Mouse (Mus musculus): ENCODE data around the gene B3galt2. TPM values are rescaled to one million over a fixed set of nuclear protein-coding genes. Genes with fewer than 3 reads are reported as not detected.
"Not testable (repeated sequence)": the region's sequence is repeated elsewhere in the genome, so short reads cannot be mapped to it uniquely, and the experiment has no call there.

The B3galt2 gene
- polyA plus RNA-seq, 1 experiment from 2014 or later, result 0.37 TPM

DNA sequence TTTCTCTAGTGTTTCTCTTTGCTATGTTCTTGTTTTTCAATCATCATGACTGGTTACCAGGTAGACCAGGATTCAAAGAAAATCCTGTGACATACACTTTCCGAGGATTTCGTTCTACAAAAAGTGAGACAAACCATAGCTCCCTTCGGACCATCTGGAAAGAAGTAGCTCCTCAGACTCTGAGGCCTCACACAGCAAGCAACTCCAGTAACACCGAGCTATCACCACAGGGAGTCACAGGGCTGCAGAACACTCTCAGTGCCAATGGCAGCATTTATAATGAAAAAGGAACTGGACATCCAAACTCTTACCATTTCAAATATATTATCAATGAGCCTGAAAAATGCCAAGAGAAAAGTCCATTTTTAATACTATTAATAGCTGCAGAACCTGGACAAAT lies 5.8 kb downstream of the B3galt2 start:
- Histone ChIP-seq H3K4me1 (no peaks in the 10 kb centered on the region), H3K27ac (no peak overlapping the region), H3K36me3 (no peaks in the 10 kb centered on the region), H3K4me3 (replicated peaks) (no peak overlapping the region), H3K27me3 (replicated peaks) (no peaks in the 10 kb centered on the region), H3K4me2 (no peak overlapping the region), H3K9me3 (no peaks in the 10 kb centered on the region), H3K9ac (no peak overlapping the region)
- 88% methylated on average over 4 of the region's 4 CpGs for whole genome bisulfite sequencing
- no peak for ATAC-seq (ENCODE audit: insufficient read depth, low FRiP score, low read depth)

GRCm38 (mm10) chr1:143650317-143650716 lies 9.9 kb downstream of the B3galt2 start:
- no peaks in the 10 kb centered on the region for H3K27me3 ChIP-seq (replicated peaks)
- no peak for ATAC-seq (ENCODE audit: insufficient read depth, low FRiP score, low read depth)
- 0 out of 2 replicates have a peak, but pooled peaks cover 6% of the 10 kb centered on the region for H3K36me3 ChIP-seq
- H3K27ac ChIP-seq, result no peak overlapping the region
- no peak overlapping the region for H3K4me2 ChIP-seq
- H3K9ac ChIP-seq, result no peak overlapping the region
- no peak overlapping the region for H3K4me3 ChIP-seq (replicated peaks)
- H3K9me3 ChIP-seq, result no peaks in the 10 kb centered on the region
- H3K4me1 ChIP-seq, result no peaks in the 10 kb centered on the region
- 94% methylated on average over 2 of the region's 2 CpGs for WGBS

- no peak for ATAC-seq (ENCODE audit: insufficient read depth, low FRiP score, low read depth)
These were observed 13.2 kb downstream of the B3galt2 start for GRCm38 (mm10) chr1:143653646-143654045.

GRCm38 (mm10) chr1:143663197-143663596 lies 22.7 kb downstream of the B3galt2 start:
- Histone ChIP-seq H3K36me3 (0 out of 2 replicates have a peak, but pooled peaks cover 21% of the 10 kb centered on the region), H3K4me3 (replicated peaks) (no peak overlapping the region), H3K9ac (no peak overlapping the region), H3K27ac (no peak overlapping the region), H3K4me2 (no peak overlapping the region), H3K4me1 (no peaks in the 10 kb centered on the region), H3K27me3 (replicated peaks) (no peaks in the 10 kb centered on the region), H3K9me3 (no peaks in the 10 kb centered on the region)
- no peak for ATAC-seq (ENCODE audit: insufficient read depth, low FRiP score, low read depth)
- WGBS, result 86% methylated on average over 2 of the region's 2 CpGs

More at GRCm38 (mm10) chr1:143653646-143654045, 13.2 kb downstream of the B3galt2 start:
- H3K9ac ChIP-seq, result no peak overlapping the region
- 0 out of 2 replicates have a peak, but pooled peaks cover 6% of the 10 kb centered on the region for H3K36me3 ChIP-seq
- WGBS, result 79% methylated on average over 3 of the region's 3 CpGs
- no peaks in the 10 kb centered on the region for H3K4me1 ChIP-seq
- H3K27me3 ChIP-seq (replicated peaks), result no peaks in the 10 kb centered on the region
- H3K4me3 ChIP-seq (replicated peaks), result no peak overlapping the region
- no peaks in the 10 kb centered on the region for H3K9me3 ChIP-seq
- H3K27ac ChIP-seq, result no peak overlapping the region
- no peak overlapping the region for H3K4me2 ChIP-seq

DNA sequence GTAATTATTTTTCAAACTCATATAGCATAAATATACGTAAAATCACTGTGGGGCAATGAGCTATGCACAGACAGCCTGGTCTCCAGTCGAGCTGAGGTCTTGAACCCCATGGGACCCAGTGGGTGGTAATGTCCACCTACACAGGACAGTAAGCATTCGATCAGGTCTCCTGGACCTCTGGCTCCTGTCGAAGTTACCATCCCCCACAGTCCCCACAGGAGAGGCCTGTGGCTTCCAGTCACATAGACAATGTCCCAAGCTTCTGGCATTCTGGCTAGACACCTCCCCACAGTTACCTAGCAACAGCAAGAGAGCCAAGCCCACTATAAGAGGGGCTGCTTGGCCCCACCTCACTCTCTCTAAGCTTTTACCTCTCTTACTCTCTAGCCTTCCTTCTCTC lies 24.3 kb downstream of the B3galt2 start:
- H3K4me1 ChIP-seq; H3K4me2 ChIP-seq; H3K9ac ChIP-seq; H3K27me3 ChIP-seq (replicated peaks); H3K27ac ChIP-seq; ATAC-seq (ENCODE audit: insufficient read depth, low FRiP score, low read depth); H3K9me3 ChIP-seq; H3K4me3 ChIP-seq (replicated peaks): not testable (repeated sequence)
- WGBS, result 89% methylated on average over 4 of the region's 4 CpGs
- 0 out of 2 replicates have a peak, but pooled peaks cover 21% of the 10 kb centered on the region for H3K36me3 ChIP-seq

DNA sequence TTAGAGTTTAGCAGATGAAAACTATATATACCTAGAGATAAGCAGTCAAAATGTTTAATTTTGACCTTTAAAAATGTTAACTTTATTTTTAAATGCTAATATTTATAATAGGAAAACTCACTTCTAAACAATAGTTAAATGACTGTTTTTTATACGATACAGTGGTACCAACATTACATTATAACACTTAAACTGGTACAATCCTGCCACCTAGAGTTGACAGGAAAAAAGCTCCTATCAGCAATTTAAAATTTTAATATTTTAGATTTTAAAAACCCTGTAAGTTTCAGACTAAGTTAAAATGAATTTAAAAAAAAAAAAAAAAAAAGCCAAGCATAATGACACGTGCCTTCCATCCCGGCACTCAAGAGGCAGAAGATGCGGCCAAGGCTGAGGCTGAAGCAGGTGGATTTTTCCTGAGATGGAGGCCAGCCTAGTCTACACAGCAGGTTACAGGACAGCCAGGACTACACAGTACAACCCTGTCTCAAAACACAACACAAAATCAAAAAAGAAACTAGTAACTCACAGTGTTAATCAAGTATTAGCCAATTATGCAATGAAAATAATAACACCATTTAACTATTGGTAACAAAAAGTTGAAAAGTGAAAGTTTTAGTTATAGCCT lies 35.4 kb downstream of the B3galt2 start:
- Histone ChIP-seq H3K4me1 (no peaks in the 10 kb centered on the region), H3K27me3 (replicated peaks) (no peaks in the 10 kb centered on the region), H3K9ac (no peak overlapping the region), H3K36me3 (peaks cover 12% of the 10 kb centered on the region), H3K4me2 (no peak overlapping the region), H3K4me3 (replicated peaks) (no peak overlapping the region), H3K27ac (no peak overlapping the region), H3K9me3 (no peaks in the 10 kb centered on the region)
- ATAC-seq (ENCODE audit: insufficient read depth, low FRiP score, low read depth), result no peak
- WGBS, result 84% methylated on average over 4 of the region's 4 CpGs

GRCm38 (mm10) chr1:143681108-143681507 lies 40.6 kb downstream of the B3galt2 start:
- Histone ChIP-seq H3K27me3 (replicated peaks) (no peaks in the 10 kb centered on the region), H3K9ac (no peak overlapping the region), H3K9me3 (no peaks in the 10 kb centered on the region), H3K27ac (no peak overlapping the region), H3K4me1 (no peaks in the 10 kb centered on the region), H3K4me2 (no peak overlapping the region), H3K36me3 (peaks cover 12% of the 10 kb centered on the region), H3K4me3 (replicated peaks) (no peak overlapping the region)
- no peak for ATAC-seq (ENCODE audit: insufficient read depth, low FRiP score, low read depth)
- WGBS, result 94% methylated on average over 5 of the region's 5 CpGs

- 90% methylated on average over 3 of the region's 3 CpGs for WGBS
These were observed 44.4 kb downstream of the B3galt2 start for GRCm38 (mm10) chr1:143684849-143685248.

DNA sequence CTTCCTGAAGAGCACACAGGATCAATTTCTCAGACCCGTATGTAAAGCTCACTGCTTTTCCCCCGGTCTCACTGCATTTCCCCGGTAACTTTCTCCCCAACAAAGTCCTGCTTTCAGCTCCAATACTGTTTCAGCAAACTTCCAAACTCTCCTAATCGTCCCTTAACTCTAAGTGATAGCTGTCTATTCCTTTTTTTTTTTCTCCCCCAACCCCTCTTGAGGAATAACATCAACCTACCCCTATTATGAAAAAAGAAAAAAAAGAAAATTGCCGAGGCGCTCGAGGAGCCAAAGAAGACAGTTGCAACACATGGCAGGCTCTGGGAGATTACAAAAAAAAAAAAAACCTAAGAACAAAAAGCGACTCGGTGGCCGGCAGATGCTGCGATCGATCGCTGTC lies 61.3 kb downstream of the B3galt2 start:
- Histone ChIP-seq H3K4me2 (peak overlapping the region; percentile 64), H3K9ac (peak overlapping the region; percentile 76; the same call in 1 of the 2 replicates), H3K27ac (peak overlapping the region; percentile 94), H3K27me3 (replicated peaks) (no peaks in the 10 kb centered on the region), H3K36me3 (0 out of 2 replicates have a peak, but pooled peaks cover 3% of the 10 kb centered on the region), H3K4me1 (no peaks in the 10 kb centered on the region; the same call in 1 of the 2 replicates), H3K4me3 (replicated peaks) (peak overlapping the region; percentile 89), H3K9me3 (no peaks in the 10 kb centered on the region)
- WGBS, result under 1% methylated on average over 13 of the region's 13 CpGs
- no peak for ATAC-seq (ENCODE audit: insufficient read depth, low FRiP score, low read depth)

More at GRCm38 (mm10) chr1:143684849-143685248, 44.4 kb downstream of the B3galt2 start:
- peaks cover 4% of the 10 kb centered on the region; the same call in 1 of the 2 replicates for H3K36me3 ChIP-seq
- H3K9ac ChIP-seq, result no peak overlapping the region
- no peak overlapping the region for H3K4me3 ChIP-seq (replicated peaks)
- no peaks in the 10 kb centered on the region for H3K27me3 ChIP-seq (replicated peaks)
- no peaks in the 10 kb centered on the region for H3K9me3 ChIP-seq
- no peak overlapping the region for H3K27ac ChIP-seq
- H3K4me2 ChIP-seq, result no peak overlapping the region
- H3K4me1 ChIP-seq, result no peaks in the 10 kb centered on the region
- ATAC-seq (ENCODE audit: insufficient read depth, low FRiP score, low read depth), result no peak

DNA sequence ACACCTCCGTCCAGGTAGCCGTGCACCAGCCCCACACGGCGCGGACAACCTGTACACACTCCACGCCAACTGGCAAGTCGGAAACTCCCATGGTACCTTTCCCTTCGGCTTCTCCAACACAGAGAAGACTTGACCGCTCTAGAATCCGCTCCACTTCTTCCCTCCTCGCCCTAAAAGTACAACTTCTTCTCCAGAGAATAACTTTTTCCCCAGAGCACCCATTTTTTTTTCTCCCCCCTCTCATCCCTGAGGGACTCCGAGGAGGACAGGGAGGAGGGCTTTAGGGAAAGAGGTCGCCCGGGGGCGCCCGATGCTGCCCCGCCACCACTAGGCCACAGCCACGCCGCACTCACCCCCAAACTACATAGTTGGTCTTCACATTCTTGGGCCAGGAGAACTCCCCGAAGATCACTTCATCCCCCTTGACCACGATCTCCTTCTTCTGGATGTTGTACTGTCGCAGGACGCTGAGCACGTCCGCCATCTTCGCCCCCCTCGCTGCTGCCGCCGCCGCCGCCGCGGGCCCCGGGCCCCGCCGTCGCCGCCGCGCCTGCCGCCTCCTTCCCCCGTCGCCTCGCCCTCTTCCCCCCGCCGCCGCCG lies 61.8 kb downstream of the B3galt2 start:
- Histone ChIP-seq H3K4me3 (replicated peaks) (peak overlapping the region; percentile 89), H3K4me1 (no peaks in the 10 kb centered on the region; the same call in 1 of the 2 replicates), H3K9ac (peak overlapping the region; percentile 76), H3K4me2 (peak overlapping the region; percentile 64), H3K9me3 (no peaks in the 10 kb centered on the region), H3K36me3 (0 out of 2 replicates have a peak, but pooled peaks cover 3% of the 10 kb centered on the region), H3K27me3 (replicated peaks) (no peaks in the 10 kb centered on the region), H3K27ac (peak overlapping the region; percentile 94)
- peak; percentile 65 for ATAC-seq (ENCODE audit: insufficient read depth, low FRiP score, low read depth)
- under 1% methylated on average over 44 of the region's 48 CpGs for WGBS

GRCm38 (mm10) chr1:143702741-143703262 lies 62.3 kb downstream of the B3galt2 start, which contains the start of gene Cdc73:
TSS of gene Cdc73 (minus strand) at chr1:143702893.
- no peaks in the 10 kb centered on the region for H3K27me3 ChIP-seq (replicated peaks)
- H3K4me2 ChIP-seq, result peak within 1 kb of the TSS; percentile 76
- peak within 1 kb of the TSS; percentile 89 for H3K4me3 ChIP-seq (replicated peaks)
- under 1% methylated on average over 72 of the region's 74 CpGs for WGBS
- H3K9me3 ChIP-seq, result no peaks in the 10 kb centered on the region
- H3K9ac ChIP-seq, result peak within 1 kb of the TSS; percentile 76
- ATAC-seq (ENCODE audit: insufficient read depth, low FRiP score, low read depth), result peak; percentile 99
- 0 out of 2 replicates have a peak, but pooled peaks cover 3% of the 10 kb centered on the region for H3K36me3 ChIP-seq
- peak within 1 kb of the TSS; percentile 94 for H3K27ac ChIP-seq
- H3K4me1 ChIP-seq, result no peaks in the 10 kb centered on the region; the same call in 1 of the 2 replicates

Data from stomach, embryonic 15.5 days (tissue).